Mouse (Mus musculus) mouse embryonic stem cell (cell line): ENCODE results near the gene Vhl.

Experiments
- in situ Hi-C, 2 experiments: fragments of 300-500 bp; cut with MboI; formaldehyde crosslinking; loops; 1 replicate in 1 of 2; 3 replicates in 1 of 2; pipeline ENCODE4 v1.14.3; 2019 to 2020; ENCODE audit warnings: low sequenced_read_pairs in 2 of 2, low pct_unique_long_range_greater_than_20kb in 1 of 2, mixed read lengths in 1 of 2; ENCODE audit not compliant: unreplicated experiment in 1 of 2

Gene Vhl

GRCm38 (mm10) chr6:113614997-113615396 is 8.8 kb upstream of the Vhl start:
- in situ Hi-C loops = no loop called here

- in situ Hi-C loops = no loop called here
Measured at GRCm38 (mm10) chr6:113615489-113615888, 8.3 kb upstream of the Vhl start.

GRCm38 (mm10) chr6:113623386-113623785 is 373 bp upstream of the Vhl start:
- in situ Hi-C loops = no loop called here

- in situ Hi-C loops = no loop called here
Measured at GRCm38 (mm10) chr6:113624989-113625770, 1.4 kb downstream of the Vhl start.

DNA sequence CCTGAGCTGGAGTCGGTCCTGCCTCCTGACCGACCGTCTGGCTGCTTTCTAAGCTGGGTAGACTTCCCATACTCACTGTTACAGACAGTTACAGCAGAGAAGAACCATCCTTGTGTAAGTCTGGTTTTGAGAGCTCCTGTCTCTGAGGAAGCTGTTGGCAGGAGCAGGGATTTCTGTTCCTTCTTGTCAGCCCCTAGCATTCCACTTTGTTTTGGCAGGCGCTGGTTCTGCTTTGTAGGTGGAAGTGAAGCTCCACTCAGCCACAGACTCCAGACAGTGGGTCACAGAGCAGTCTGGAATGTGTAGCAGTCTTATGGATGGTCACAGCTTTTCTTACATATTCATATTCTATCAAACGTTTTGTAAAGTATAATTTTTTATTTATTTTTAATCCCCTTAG is 6.6 kb downstream of the Vhl start:
- in situ Hi-C loops = no loop called here

GRCm38 (mm10) chr6:113632863-113633262 is 9.1 kb downstream of the Vhl start:
- in situ Hi-C loops = no loop called here

DNA sequence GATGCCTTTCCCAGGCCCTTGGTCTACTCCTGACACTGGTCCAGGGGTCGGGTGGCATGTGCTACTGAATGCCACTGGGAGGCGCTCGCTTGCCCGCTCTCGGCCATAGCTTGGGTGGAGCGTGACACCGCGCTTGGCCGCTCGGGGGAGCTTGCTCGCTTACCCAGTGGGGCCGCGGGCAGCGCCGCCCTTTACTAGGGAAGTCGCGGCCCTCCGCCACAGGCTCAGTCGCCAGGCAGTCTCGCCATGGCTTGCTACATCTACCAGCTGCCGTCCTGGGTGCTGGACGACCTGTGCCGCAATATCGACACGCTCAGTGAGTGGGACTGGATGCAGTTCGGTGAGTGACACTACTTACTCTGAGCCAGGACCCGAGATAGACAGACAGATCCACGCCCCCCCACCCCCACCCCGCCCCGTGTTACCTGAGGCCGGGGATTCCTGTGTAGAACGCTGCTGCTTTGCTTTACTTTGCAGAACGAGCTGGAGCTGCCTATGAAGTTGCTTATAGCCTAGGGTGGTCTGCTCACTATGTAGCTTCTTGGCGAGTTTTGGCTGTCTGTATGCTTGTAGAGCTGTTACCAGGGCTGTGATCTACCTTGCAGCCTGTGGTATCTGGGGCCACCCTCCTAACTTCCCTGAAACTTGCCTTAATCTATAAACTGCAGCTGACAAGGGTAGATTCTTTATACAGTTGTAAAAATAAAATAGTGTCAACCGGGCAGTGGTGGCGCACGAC is 14.7 kb downstream of the Vhl start, which contains the start of gene Irak2:
Gene Irak2, plus strand, starts transcription at position 166 of the 739 bp plus-strand sequence.
- in situ Hi-C loops = loop anchor here in 1 of 2 experiments (5.0 kb wide), 1 partner anchor 34 kb away; no protein-coding TSS in a partner anchor

DNA sequence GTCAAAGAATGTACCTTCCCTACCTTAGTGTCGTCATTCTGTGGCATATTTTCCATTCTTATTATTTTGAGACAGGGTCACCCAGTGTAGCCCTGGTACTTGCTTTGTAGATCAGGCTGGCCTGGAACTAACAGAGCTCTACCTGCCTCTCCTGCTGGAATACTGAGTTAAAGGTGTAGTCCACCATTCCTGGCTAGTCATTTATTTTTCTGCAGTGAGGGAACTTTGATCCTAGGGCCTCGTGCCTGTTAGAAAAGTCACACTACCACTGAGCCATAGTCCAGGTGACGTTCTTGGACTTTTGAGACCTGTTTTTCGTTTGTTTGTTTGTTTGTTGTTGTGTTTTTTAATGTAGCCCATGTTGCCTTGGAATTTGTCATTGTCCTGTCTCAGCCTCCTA is 15.4 kb downstream of the Vhl start:
- in situ Hi-C loops = loop anchor here in 1 of 2 experiments (5.0 kb wide), 1 partner anchor 33 kb away; no protein-coding TSS in a partner anchor

DNA sequence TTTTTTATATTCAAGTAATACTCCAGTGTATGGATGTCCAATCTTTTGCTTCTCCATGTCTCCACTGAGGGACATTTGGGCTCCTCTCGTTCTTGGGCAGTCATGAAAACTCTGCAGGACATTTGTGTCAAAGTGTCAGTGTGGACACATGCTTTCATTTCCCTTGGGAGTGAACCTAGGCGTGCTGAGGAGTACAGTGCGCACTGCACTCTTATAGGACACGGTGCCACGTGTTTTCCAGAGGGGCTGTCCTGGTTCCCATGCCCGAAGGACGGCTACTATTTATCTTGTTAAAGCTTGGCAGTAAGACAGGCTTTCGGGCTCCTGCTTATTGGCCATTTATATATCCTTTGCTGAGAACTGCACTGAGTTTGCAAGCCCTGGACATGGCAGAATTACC is 18.8 kb downstream of the Vhl start:
- in situ Hi-C loops = no loop called here

DNA sequence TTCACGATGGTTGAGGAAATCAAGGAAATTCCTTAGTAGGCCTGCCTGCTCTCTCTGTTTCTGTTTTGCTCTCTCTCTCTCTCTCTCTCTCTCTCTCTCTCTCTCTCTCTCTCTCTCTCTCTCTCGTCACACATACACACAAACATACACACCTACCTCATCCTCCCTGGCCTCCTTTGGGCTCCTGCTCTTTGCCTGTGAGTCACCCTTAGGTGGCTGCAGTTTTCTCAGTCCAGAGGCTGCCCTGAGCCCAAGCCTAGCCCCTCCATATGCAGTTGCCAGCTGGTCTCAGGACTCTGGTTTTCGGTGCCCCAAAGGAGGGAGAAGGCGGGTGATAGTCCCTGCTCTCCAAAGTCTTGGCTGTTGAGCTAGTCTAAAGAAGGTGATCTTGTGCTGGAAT is 19.3 kb downstream of the Vhl start:
- in situ Hi-C loops = no loop called here

DNA sequence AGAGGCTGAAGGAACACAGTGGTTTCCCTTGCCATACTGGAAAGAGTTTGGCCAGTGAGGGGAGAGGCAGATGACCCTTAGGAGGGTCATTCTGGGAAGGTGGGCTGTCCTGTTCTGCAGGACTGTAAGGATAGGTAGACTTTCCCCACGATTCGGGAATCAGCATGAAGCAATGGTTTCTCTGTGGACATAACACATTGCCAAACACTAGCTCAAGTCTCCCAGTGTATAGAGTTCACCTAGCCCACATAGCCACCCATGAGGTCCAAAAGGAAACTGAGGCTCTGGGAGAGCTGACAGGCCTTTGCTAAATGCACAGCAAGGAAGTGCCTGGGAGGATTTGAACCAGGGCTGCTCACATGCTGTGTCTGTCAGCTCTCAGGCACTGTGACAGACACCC is 20.2 kb downstream of the Vhl start:
- in situ Hi-C loops = no loop called here

DNA sequence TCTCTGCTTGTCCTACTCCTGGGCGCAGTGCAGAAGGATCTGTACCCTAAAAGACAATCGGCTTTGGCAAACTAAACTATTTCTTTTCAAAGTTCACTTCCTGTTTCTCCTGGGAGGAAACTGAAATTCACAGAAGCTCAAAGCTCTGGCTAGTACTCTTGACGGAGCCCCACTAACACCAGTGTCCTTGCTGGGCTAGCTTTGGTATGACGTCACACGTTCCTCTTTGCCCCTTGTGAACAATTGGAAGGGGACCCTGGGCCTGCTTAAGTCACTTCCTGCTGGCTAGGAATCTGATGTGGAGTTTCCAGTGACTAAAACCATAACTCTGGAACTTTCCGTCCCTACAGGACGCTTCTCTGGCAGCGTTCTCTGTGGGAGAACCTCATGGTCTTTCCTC is 21.0 kb downstream of the Vhl start:
- in situ Hi-C loops = no loop called here

- in situ Hi-C loops = no loop called here
Measured at GRCm38 (mm10) chr6:113649346-113650196, 25.8 kb downstream of the Vhl start.

DNA sequence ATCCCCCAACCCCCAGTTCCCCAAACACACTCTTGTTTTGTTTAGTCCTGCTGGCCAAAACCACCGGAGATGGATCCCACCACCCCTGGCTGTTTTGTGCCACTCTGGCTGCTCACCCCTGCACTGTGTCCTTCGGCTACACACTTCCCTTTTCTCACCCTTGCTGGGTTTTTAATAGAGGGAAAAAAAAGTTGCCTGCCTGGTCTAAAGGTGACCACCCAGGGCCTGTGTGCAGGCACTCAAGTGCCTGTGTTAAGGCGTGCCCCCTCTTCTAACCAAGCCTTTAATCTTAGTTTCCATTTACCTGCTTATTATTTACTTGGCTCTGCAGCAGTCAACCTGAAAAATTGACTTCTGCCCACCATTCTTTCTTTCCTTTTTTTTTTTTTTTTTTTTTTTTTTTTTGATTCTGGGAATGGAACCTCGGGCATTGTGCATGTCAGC is 26.5 kb downstream of the Vhl start:
- in situ Hi-C loops = no loop called here

- in situ Hi-C loops = no loop called here
Measured at GRCm38 (mm10) chr6:113651626-113652025, 27.9 kb downstream of the Vhl start.

DNA sequence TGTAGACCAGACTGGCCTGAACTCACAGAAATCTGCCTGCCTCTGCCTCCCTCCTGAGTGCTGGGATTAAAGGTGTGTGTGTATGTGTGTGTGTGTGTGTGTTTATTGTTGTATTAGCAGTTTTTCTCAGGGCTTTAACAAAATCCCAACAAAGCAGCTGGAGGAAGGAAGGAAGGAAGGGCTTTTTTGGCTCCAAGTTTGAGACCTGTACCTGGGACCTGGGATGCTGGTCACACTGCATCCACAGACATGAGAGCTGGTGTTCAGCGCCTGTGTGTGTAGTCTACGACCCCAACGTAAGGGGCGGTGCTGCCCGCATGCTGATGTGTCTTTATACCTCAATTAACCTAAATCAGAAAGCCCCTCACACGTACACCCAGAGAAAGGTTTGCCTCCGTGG is 29.8 kb downstream of the Vhl start:
- in situ Hi-C loops = no loop called here

- in situ Hi-C loops = no loop called here
Measured at GRCm38 (mm10) chr6:113654102-113654501, 30.3 kb downstream of the Vhl start.

- in situ Hi-C loops = no loop called here
Measured at GRCm38 (mm10) chr6:113654753-113655397, 31.1 kb downstream of the Vhl start.
